Mouse (Mus musculus) thymus, adult 2 months (tissue): ENCODE results near the gene Ptpn3. TPM values are rescaled to one million over a fixed set of nuclear protein-coding genes. Genes with fewer than 3 reads are reported as not detected.

Source experiments
- DNase-seq: peaks from one replicate; pipeline ENCODE4 v3.0.0; 2021
- H3K27ac ChIP-seq: fragments of 200-500 bp; 2 replicates; pipeline ENCODE4 v1.5.1; 2012; ENCODE audit warnings: low read length, control low read depth; ENCODE audit not compliant: control insufficient read depth, insufficient read depth
- H3K27me3 ChIP-seq: fragments of 200-500 bp; 2 replicates; pipeline ENCODE4 v1.6.1; 2012; ENCODE audit warnings: mild to moderate bottlenecking, low read length, moderate library complexity, mixed read lengths; ENCODE audit not compliant: control insufficient read depth, insufficient read depth
- H3K36me3 ChIP-seq: fragments of 200-500 bp; 2 replicates; pipeline ENCODE4 v1.6.1; 2012; ENCODE audit warnings: mild to moderate bottlenecking, low read length, moderate library complexity; ENCODE audit not compliant: control insufficient read depth, insufficient read depth
- H3K4me1 ChIP-seq: fragments of 200-500 bp; replicated peaks from 2 replicates; pipeline ENCODE4 v1.6.1; 2012; ENCODE audit warnings: low read length; ENCODE audit not compliant: control insufficient read depth, insufficient read depth
- H3K4me3 ChIP-seq: fragments of 200-500 bp; 2 replicates; pipeline ENCODE4 v1.5.1; 2012; ENCODE audit warnings: mild to moderate bottlenecking, low read length, control low read depth, moderate library complexity; ENCODE audit not compliant: control insufficient read depth, insufficient read depth
- CTCF ChIP-seq: fragments of 200-500 bp; IDR thresholded peaks from 2 replicates; pipeline ENCODE4 v1.5.1; 2012; ENCODE audit warnings: mild to moderate bottlenecking, control low read depth, low read length, moderate library complexity, borderline replicate concordance; ENCODE audit not compliant: control insufficient read depth, poor library complexity, insufficient read depth; ENCODE audit errors: extremely low read depth
- POLR2A ChIP-seq: fragments of 200-500 bp; IDR thresholded peaks from 2 replicates; pipeline ENCODE4 v1.6.1; 2012; ENCODE audit warnings: mild to moderate bottlenecking, low read length, control low read depth, moderate library complexity; ENCODE audit not compliant: control insufficient read depth, poor library complexity, insufficient read depth; ENCODE audit errors: extremely low read depth
- WGBS: fragments of 180-500 bp; shearing (Covaris S2); methylation state at CpG from one replicate; pipeline ENCODE4 v1.1.7; 2018; 5-methylcytosine and 5-hydroxymethylcytosine counted together
- polyA plus RNA-seq: library from polyadenylated mRNA; depleted of rRNA; stranded (reverse); fragments of >200 nt; gene quantifications from 2 replicates; pipeline ENCODE4 v1.2.3, GENCODE M21; 2012

Gene Ptpn3
- polyA plus RNA-seq, 1 experiment, result 3.3 TPM

DNA sequence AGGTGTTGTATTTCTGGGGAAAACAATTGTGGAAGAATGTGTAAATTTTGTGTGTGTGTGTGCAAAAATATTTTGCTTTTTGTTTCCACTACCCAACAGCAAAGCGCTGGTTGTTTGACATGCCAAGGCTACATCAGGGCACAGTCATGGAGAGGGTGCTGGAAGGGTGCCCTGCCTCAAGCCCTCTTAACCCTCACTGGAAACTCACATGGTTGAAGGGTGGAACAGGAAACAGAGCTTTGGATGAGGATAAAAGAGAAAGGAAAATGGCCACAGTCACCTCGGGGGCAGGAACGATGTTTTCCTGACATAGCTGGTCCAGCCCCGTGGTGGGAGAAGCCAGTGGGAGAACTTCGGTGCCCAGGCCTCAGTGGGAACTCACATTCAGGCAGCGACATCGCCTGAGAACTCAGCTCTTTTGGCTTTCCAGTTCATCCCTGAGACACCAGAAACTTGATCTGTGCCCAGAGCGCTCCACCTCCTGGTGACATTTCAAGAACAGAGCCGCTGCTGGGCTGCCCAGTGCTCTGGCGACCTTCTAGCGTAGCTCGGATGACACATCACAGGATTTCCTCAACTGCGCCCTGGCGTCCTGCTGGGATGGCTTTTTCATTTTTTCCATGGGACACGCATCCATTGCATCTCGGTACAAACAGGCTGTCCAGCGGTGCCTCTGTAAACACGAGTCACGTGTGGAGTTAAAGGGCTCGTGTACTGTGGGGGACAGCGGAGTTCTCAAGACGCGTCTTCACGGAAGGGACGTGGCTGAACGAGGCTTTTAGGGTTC, 6.8 kb upstream of the Ptpn3 start:
- no peak for DNase-seq

DNA sequence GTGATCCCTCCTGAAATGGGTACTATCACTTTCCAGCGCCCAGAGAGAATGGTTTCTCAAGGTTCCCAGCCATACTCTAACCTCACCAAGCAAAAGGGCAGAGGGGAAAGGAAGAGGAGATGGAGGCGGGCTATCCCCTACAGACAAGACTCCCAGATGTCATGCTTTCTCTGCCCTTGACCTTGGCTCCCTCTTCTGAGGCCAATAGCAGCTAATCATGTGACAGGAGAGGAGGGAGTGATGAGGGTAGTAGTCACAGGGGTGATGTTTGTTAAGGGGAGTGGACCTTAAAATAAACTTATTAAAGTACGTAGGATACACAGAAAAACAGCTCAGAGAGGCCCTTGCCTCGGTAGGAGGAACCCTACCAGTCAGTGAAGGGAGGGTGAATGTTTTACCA, 6.1 kb upstream of the Ptpn3 start:
- no peaks in the 10 kb centered on the region for H3K36me3 ChIP-seq
- no peak overlapping the region for H3K27ac ChIP-seq
- TF ChIP-seq CTCF, result no peak
- no peak for TF ChIP-seq POLR2A
- no peaks in the 10 kb centered on the region; the same call in 1 of the 2 replicates for H3K4me1 ChIP-seq
- 49% methylated on average over 4 of the region's 4 CpGs for WGBS
- DNase-seq, result no peak
- no peaks in the 10 kb centered on the region for H3K27me3 ChIP-seq
- no peak overlapping the region for H3K4me3 ChIP-seq

More for the DNA sequence above, 6.8 kb upstream of the Ptpn3 start:
- Histone ChIP-seq H3K4me3 (no peak overlapping the region), H3K4me1 (no peaks in the 10 kb centered on the region; the same call in 1 of the 2 replicates), H3K27me3 (no peaks in the 10 kb centered on the region), H3K27ac (no peak overlapping the region), H3K36me3 (no peaks in the 10 kb centered on the region)
- TF ChIP-seq POLR2A (no peak), CTCF (no peak)
- 41% methylated on average over 26 of the region's 26 CpGs for WGBS

DNA sequence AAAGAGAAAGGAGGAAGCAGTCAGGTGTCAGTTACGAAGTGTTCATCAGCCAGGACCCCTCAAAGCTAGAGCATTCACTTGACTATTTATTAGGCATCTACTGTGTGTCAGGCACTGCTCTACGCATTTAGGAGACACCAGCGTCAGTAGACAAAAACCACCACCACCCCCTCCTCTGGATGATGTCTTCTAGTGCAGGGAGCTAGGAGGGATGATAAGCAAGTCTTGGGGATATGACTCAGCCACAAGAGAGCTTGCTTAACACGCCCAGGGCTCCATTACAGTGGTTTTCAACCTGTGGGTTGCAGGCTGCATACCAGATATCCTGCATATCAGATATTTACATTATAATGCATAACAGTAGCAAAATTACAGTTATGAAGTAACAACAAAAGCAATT, 4.6 kb upstream of the Ptpn3 start:
- DNase-seq, result no peak
- no peak for TF ChIP-seq POLR2A
- no peak for TF ChIP-seq CTCF
- no peak overlapping the region for H3K4me3 ChIP-seq
- no peak overlapping the region for H3K27ac ChIP-seq
- no peaks in the 10 kb centered on the region; the same call in 1 of the 2 replicates for H3K27me3 ChIP-seq
- WGBS, result 42% methylated on average over 4 of the region's 4 CpGs
- no peaks in the 10 kb centered on the region for H3K36me3 ChIP-seq
- H3K4me1 ChIP-seq, result peaks cover 5% of the 10 kb centered on the region

DNA sequence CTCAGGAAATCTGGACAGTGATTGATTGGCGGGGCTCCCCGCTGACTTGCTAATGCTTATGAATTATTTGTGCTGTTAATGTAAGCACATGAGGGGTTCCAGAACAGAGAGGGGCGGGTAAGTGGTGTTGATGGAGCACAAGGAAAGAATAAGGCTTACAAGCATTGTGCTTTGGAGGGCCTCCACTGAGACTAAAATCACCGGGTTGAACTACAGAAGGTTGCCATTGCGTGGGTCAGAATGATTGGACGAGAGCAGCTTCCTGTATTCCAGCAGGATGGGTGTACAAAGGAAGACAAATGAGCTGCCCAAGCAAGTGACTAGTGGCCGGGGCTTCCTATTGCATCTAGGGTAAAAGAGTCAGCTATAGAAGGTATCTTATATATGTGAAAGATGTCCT, 4.0 kb upstream of the Ptpn3 start:
- no peak overlapping the region for H3K4me3 ChIP-seq
- peaks cover 9% of the 10 kb centered on the region for H3K4me1 ChIP-seq
- H3K36me3 ChIP-seq, result no peaks in the 10 kb centered on the region
- DNase-seq, result no peak
- 85% methylated on average over 7 of the region's 7 CpGs for WGBS
- TF ChIP-seq CTCF (no peak), POLR2A (no peak)
- H3K27ac ChIP-seq, result no peak overlapping the region
- H3K27me3 ChIP-seq, result no peaks in the 10 kb centered on the region; the same call in 1 of the 2 replicates

DNA sequence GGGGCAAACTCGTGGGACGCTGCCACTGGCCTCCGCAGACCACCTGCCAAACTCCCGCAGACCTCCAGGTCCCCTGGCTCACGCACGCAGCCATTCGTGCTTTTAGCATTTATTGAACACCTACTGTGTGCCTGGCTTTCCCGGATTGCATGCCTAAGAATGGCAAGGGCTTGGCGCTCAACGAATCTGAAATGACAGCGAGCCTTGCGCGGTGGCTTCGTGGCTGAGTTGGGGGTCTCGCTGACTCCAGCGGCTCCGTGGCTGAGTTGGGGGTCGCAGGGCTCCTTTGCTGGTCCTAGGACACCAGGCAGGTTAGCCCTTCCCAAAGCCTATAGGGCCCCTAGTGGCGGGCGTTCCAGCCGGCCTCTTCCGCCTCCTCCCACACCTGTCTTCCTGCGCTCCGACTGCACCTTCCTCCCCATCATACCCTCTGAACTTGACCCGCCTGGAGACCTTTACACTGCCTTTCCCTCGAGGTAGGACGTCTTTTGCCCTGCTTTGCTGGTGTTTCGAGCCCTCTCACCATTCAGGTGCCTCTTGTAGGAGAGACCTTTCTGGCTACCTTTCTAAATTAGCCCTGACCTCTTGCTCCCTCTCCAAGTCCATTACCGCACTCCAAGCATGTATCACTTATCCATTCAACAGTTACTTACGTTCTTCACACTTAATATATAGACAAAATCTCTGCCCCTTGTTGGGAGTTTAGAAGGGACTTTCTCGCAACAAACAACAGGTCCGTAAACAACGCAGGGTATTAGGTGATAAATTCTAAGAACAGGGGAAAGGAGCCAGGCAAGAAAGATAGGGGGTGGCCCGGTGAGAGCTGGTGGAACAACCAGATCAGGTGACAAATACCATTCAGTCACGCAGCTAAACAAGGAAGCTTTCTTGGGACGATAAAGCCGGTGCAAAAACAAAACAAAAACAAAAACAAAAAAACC, 898 bp downstream of the Ptpn3 start:
- H3K27me3 ChIP-seq, result no peaks in the 10 kb centered on the region; the same call in 1 of the 2 replicates
- H3K27ac ChIP-seq, result 0 out of 2 replicates have a peak overlapping the region, but pooled peaks have one; percentile 20
- H3K4me3 ChIP-seq, result peak overlapping the region; percentile 78
- TF ChIP-seq POLR2A, result no peak
- TF ChIP-seq CTCF, result no peak
- no peaks in the 10 kb centered on the region for H3K36me3 ChIP-seq
- peaks cover 21% of the 10 kb centered on the region for H3K4me1 ChIP-seq
- DNase-seq, result peak; percentile 39
- WGBS, result under 1% methylated on average over 37 of the region's 37 CpGs

DNA sequence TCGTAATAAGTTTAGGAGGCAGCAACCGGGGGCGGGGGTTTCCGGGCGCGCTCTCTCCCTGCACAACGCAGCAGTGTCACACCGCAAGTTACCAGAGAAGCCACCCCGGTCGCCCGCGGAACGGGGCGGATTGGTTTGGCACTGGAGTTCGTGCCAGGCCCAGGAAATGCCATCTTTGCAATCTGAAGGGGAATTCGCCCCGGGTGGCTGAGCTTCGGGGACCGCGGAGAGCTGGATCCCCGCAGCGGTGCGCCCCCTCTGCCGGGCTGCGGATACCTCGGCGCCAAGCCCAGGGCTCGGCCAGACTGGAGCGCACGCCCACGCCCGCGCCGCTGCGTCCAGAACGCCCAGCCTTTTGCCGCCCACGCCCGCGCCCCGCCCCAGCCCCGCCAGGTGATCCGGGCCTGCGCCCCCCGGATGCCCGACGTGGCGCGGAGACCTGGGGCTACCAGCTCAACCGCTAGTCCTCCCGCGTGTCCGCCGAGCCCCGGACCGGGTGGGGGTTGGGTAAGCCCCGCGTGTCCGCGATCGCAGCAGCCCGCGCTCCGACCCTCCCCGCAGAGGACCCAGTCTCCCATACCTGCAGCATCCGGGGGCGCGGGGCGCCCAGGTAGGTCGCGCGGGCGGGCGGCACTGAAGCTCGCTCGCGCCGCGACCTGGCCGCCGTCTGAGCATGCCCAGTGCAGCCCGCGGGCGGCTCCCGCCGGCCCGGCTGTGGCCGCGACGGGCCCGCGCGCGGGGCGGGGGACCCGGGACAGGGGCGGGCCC, 1.8 kb downstream of the Ptpn3 start:
- H3K4me3 ChIP-seq, result peak overlapping the region; percentile 78
- TF ChIP-seq CTCF (no peak), POLR2A (no peak)
- WGBS, result 1% methylated on average over 95 of the region's 97 CpGs
- peak; percentile 51 for DNase-seq
- H3K27me3 ChIP-seq, result no peaks in the 10 kb centered on the region; the same call in 1 of the 2 replicates
- no peaks in the 10 kb centered on the region for H3K36me3 ChIP-seq
- no peak overlapping the region for H3K27ac ChIP-seq
- H3K4me1 ChIP-seq, result peaks cover 26% of the 10 kb centered on the region
